In genomic region chr17:13367181-13367580, GRCm38 (mm10) we compare ENCODE assay signal across 17 mouse cellular contexts. TPM values are rescaled to one million over a fixed set of nuclear protein-coding genes. Genes with fewer than 3 reads are reported as not detected.
"Had no signal": no experiment of that assay in that cellular context is flagged by ENCODE, and none has a peak within 500 bp of the region (broad histone marks: within the 10 kb centered on the region; RNA-seq: fewer than 3 reads in every experiment).

No protein-coding gene starts in this region.

RNA-seq across cellular contexts. Expression of gene Tcp10c, which starts 12.8 kb away (rescaled TPM):
- polyA plus RNA-seq: heart, embryonic 11.5 days; heart, embryonic 13.5 days; heart, embryonic 15.5 days; heart, postnatal 0 days; hindbrain, embryonic 11.5 days; hindbrain, embryonic 13.5 days; hindbrain, embryonic 16.5 days; inflammation-experienced regulatory T-cells, adult 6 months; intestine, embryonic 16.5 days; kidney, embryonic 15.5 days; kidney, postnatal 0 days; large intestine, adult 2 months; limb, embryonic 11.5 days; limb, embryonic 13.5 days; limb, embryonic 15.5 days; liver, embryonic 11.5 days; liver, embryonic 13.5 days had no signal
